Mouse (Mus musculus): ENCODE data around the gene Phyhipl.

Gene Phyhipl

DNA sequence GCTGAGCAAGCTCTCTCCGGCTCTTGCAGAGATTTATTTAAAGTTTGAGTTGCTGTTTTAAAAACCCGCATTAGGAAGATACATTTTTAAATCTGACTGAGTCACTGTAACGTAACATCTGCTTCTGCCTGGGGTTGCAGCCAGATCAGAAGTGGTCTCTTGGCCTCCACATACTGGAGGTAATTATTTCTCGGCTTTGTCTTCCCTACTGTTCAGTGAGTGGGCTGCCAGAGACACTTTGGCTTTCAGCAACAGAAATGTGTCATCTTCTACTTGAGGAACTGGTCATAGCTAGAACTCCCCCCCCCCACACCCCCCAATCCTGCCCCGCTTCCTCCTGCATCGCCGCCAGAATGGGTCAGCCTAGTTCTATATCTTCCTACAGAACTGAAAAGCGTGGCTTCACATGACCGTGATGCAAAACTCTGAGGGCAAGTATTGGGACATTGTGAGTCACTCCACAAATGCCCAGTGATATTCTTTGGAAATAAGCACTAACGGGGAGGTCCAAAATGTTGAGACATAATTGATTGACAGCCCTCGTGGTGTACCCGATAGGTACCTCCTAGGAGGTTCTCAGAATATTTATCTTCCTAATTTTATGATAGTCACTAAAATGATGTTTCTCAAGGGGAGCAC, 125.5 kb downstream of the Phyhipl start:
- no peak for DNase-seq

DNA sequence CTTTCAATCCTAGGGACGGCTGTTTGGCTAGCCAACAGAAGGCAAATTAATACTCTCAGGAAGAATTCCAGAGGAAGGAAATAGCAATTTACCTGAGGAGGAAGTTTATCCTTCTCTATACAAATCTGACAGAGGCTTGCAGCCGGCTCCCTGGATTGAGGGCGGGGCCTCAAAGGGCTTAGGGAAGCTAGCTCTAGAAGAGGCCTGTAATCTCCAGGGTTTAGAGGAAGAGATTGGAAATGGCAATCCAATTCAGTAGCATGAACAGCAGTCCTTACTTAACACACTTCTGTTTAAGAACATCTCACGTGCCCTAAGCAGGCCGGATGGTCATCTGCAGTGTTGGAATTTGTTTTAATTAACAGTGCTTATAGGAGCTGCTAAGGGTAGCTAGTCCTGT, 134.4 kb downstream of the Phyhipl start:
- DNase-seq: no peak

DNA sequence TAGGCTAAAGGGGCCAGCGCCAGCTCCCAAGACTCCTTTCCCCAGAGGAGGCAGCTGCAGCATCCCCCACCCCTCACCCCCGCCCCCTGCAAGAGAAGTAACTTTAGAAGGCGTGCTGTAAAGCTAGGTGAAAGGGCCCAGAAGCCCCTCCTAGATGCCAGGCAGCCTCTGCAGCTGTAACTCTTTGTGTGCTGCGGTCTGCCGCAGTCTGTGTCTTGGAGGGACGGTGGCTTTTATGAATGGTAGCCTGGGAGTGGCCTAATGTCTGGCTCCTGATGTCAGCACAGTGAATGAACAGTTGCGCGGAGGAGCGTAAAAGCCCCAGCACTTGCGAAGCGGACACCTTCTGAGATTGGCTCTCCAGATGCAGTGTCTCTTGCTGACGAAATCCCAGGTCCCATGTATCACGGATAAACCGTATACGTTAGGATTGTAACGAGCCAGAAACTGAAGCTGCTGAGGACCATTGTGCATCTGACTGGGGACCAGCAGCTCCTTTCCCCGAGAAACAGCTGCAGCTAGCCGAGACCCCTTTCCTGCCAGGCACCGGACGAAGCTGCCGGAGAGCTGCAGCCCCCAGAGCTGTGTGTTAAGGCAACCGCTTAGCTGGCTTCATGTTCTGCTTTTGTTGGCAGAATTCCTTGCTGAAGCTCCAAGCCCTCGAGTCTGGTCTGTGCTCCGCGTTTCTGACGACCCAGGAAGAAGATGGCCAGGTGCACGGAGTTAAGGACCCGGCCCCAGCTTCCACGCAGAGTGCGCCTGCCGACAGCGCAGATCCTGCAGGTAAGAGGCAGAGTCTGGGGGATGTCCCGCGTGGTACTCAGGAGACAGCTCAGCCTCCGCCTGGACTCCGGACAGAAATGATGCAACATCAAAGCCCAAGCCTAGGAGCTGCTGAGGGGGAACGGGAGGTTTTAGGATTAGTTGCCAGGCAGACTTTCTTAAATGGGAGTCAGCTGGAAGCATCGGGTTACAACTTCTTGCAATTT, 135.3 kb downstream of the Phyhipl start:
- DNase-seq: no peak

DNA sequence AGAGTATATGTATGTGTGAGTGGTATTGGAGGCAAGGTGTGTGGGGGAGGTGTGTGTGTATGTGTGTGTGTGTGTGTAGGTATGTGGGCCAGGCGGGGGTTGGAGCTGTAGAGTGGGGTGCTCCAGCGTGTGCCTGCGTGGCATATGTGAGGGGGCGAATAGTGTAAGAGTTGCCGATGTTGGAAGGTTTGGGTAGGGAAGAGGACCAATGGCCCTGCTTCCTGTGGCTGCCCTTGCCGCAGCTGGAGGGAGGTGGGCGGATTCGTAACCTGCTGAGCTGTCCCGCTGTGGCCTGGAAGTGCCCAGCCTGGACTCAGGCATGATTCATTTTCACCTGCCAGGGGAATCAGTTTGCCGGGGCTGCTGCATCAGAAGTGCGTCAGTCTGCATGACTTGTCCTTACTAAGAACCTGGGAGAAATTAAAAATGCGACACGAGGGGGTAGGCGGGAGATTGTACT, 136.1 kb downstream of the Phyhipl start:
- DNase-seq: no peak

DNA sequence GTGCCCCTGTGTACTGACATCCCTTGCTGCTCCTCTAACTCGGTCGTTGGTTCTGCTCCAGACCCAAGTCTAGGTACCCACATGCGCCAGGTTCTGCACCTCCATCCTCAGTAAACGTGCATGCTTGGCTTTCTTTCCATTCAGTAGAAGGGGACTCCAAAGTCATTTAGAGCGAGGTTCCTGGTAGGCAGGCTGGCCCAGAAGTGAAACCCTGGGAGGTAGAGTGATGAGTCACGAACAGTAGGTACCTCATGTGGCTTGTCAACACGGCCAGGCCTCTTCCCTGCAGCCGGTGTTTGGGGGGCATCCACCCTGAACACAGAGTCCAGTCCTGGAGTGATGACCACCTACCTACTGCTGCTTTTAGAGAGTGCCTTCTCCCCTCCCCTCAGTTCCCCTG, 139.1 kb downstream of the Phyhipl start:
- no peak for DNase-seq

DNA sequence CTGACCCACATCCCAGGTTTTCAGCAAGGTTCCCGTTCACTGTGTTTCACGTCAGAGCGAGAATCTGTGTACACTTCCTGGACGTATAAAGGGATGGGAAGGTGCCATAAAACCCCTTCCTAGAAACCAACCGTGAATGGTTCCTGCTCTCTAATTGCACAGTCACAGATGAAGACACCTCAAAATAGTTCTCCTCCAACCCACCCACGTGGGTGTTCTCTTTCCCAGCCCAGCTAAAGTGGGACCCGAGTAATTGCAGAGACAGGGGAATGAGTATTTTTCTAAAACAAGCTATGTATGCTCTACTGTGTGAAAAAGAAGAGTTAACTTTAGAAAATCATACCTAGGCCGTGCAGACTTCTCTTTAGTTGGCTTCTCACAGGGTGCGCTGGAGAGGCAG, 140.9 kb downstream of the Phyhipl start:
- DNase-seq: no peak

DNA sequence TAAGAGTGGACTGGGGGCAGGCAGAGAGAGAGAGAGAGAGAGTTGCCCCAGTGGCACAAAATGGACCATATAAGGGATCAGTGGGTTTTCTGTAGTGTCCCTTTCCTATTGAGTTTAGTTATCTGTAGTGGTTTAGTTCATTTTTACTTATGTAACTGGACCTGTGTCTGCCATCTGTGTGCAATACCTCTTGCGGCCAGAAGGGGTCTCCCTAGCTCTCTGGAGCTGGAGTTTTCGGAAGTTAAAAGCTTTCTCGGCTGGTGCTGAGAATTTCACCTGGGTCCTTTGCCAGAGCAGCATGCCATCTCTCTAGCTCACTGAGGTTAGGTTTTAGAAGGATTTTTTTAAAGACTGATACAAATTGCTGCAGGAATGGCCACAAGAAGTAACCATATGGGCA, 147.9 kb downstream of the Phyhipl start:
- no peak for DNase-seq
